Mouse (Mus musculus) C2C12 (cell line): ENCODE measurements around the gene Htra3. TPM values are rescaled to one million over a fixed set of nuclear protein-coding genes. Genes with fewer than 3 reads are reported as not detected.
A peak's percentile ranks its signal among the peaks of the same experiment; 100 is the strongest.

Experiments used
- H3K27me3 ChIP-seq: one replicate; pipeline ENCODE4 v1.6.1; 2011; ENCODE audit not compliant: control insufficient read depth, insufficient read depth, insufficient read length
- H3K36me3 ChIP-seq: one replicate; pipeline ENCODE4 v1.6.1; 2011; ENCODE audit not compliant: control insufficient read depth, insufficient read depth
- H3K4me3 ChIP-seq: one replicate; pipeline ENCODE4 v1.5.1; 2011; ENCODE audit warnings: mild to moderate bottlenecking, control low read depth; ENCODE audit not compliant: poor library complexity, insufficient read depth, severe bottlenecking
- H3K79me2 ChIP-seq: one replicate; pipeline ENCODE4 v1.6.1; 2011; ENCODE audit not compliant: control insufficient read depth, insufficient read depth
- H3K79me3 ChIP-seq: one replicate; pipeline ENCODE4 v1.6.1; 2011; ENCODE audit warnings: low read depth, control low read depth
- H3ac ChIP-seq: one replicate; pipeline ENCODE3; 2011; ENCODE audit warnings: low read depth; ENCODE audit not compliant: control insufficient read depth, insufficient read length
- CEBPB ChIP-seq: IDR thresholded peaks from one replicate; pipeline ENCODE4 v1.6.1; 2011; ENCODE audit warnings: low read depth, mild to moderate bottlenecking, control low read depth, moderate library complexity
- CTCF ChIP-seq: IDR thresholded peaks from one replicate; pipeline ENCODE4 v1.5.1; 2011; ENCODE audit not compliant: control insufficient read depth, insufficient read depth, insufficient read length
- FOSL1 ChIP-seq: IDR thresholded peaks from one replicate; pipeline ENCODE4 v1.8.0; 2011; ENCODE audit warnings: mild to moderate bottlenecking, low read length; ENCODE audit not compliant: poor library complexity, insufficient read depth, severe bottlenecking
- MAX ChIP-seq: IDR thresholded peaks from one replicate; pipeline ENCODE4 v1.6.1; 2011; ENCODE audit warnings: mild to moderate bottlenecking, control low read depth
- MYOD1 ChIP-seq: IDR thresholded peaks from one replicate; pipeline ENCODE4 v1.6.1; 2011; ENCODE audit warnings: low read depth; ENCODE audit not compliant: control insufficient read depth, insufficient read length
- MYOG ChIP-seq: IDR thresholded peaks from one replicate; pipeline ENCODE4 v1.6.1; 2011; ENCODE audit not compliant: control insufficient read depth, insufficient read length; ENCODE audit errors: extremely low read depth
- USF1 ChIP-seq: IDR thresholded peaks from one replicate; pipeline ENCODE4 v1.6.1; 2011; ENCODE audit warnings: low read depth, mild to moderate bottlenecking, control low read depth, moderate library complexity
- polyA plus RNA-seq: library from polyadenylated mRNA; unstranded; fragments of >200 nt; fragmentation: generic; extraction: Trizol; gene quantifications from one replicate; pipeline ENCODE4 v1.2.1, GENCODE M21; 2012; ENCODE audit warnings: missing spikeins

The Htra3 gene
- polyA plus RNA-seq, 1 experiment = 12.0 TPM

- TF ChIP-seq CTCF (peak; percentile 11), USF1 (no peak)
Measured at GRCm38 (mm10) chr5:35717946-35718345, 38.4 kb upstream of the Htra3 start.

GRCm38 (mm10) chr5:35717455-35717854 is 37.9 kb upstream of the Htra3 start:
- H3K79me2 ChIP-seq = no peaks in the 10 kb centered on the region
- no peaks in the 10 kb centered on the region for H3K27me3 ChIP-seq
- no peaks in the 10 kb centered on the region for H3K36me3 ChIP-seq
- TF ChIP-seq USF1 (no peak), MYOD1 (no peak), MAX (no peak), FOSL1 (no peak), MYOG (no peak), CEBPB (no peak), CTCF (no peak)
- H3K4me3 ChIP-seq = no peak overlapping the region
- no peaks in the 10 kb centered on the region for H3K79me3 ChIP-seq
- no peak overlapping the region for H3ac ChIP-seq

More at GRCm38 (mm10) chr5:35717946-35718345, 38.4 kb upstream of the Htra3 start:
- H3K4me3 ChIP-seq = no peak overlapping the region
- H3K36me3 ChIP-seq = no peaks in the 10 kb centered on the region
- no peak overlapping the region for H3ac ChIP-seq
- H3K27me3 ChIP-seq = no peaks in the 10 kb centered on the region
- H3K79me2 ChIP-seq = no peaks in the 10 kb centered on the region
- no peaks in the 10 kb centered on the region for H3K79me3 ChIP-seq

- TF ChIP-seq USF1 = peak; percentile 42
- TF ChIP-seq FOSL1 = no peak
- peak; percentile 93 for TF ChIP-seq CTCF
- no peaks in the 10 kb centered on the region for H3K79me3 ChIP-seq
Measured at GRCm38 (mm10) chr5:35713649-35714354, 34.2 kb upstream of the Htra3 start.

DNA sequence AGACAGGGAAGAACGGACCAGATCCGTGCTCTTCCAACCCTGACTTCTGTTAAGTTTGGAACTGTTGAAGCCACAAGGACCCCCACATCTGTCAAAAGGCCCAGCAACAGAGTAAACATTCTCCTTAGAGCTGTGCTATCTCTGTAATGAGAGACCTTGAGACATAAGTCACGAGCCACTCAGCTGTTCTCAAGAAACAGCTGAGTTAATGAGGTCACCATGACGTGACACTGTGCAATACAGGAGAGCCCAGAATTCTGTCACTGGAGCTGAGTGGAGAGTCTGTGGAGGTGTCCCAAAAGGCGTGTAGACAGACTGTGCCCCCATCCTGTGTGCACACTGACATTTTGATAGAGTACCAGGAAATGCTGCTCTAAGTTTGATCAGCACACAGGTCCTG is 32.9 kb upstream of the Htra3 start:
- no peak for TF ChIP-seq MYOG
- TF ChIP-seq USF1 = no peak
- TF ChIP-seq CEBPB = peak; percentile 14
- TF ChIP-seq FOSL1 = no peak
- no peak for TF ChIP-seq CTCF
- TF ChIP-seq MYOD1 = peak; percentile 49
- TF ChIP-seq MAX = no peak
- Histone ChIP-seq H3K79me2 (no peaks in the 10 kb centered on the region), H3K27me3 (no peaks in the 10 kb centered on the region), H3ac (no peak overlapping the region), H3K36me3 (no peaks in the 10 kb centered on the region), H3K4me3 (no peak overlapping the region), H3K79me3 (no peaks in the 10 kb centered on the region)

More at GRCm38 (mm10) chr5:35713649-35714354, 34.2 kb upstream of the Htra3 start:
- no peak overlapping the region for H3ac ChIP-seq
- H3K27me3 ChIP-seq = no peaks in the 10 kb centered on the region
- no peak overlapping the region for H3K4me3 ChIP-seq
- no peaks in the 10 kb centered on the region for H3K36me3 ChIP-seq
- H3K79me2 ChIP-seq = no peaks in the 10 kb centered on the region

DNA sequence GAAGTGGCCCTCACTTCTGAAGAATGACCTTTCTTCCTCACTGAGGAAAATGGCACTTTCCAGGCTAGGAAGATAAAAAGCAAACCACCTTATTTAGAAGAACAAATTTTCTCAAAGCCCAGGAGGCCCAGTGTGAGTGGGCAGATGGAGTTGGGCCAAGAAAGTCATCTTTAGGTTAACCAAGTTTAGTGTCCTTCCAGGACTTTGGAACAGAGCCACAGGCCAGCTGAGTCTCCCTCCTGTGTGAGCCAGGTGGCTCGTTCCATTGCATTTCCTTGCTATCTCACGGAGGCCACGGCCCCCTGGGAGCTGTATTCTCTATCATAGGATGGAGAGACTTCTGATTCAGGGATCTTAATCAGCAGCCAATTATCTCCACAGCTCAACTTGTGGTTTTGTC is 31.3 kb upstream of the Htra3 start:
- H3K79me2 ChIP-seq = no peaks in the 10 kb centered on the region
- no peak overlapping the region for H3ac ChIP-seq
- no peaks in the 10 kb centered on the region for H3K79me3 ChIP-seq
- no peaks in the 10 kb centered on the region for H3K36me3 ChIP-seq
- no peaks in the 10 kb centered on the region for H3K27me3 ChIP-seq
- no peak overlapping the region for H3K4me3 ChIP-seq
- peak; percentile 30 for TF ChIP-seq MYOD1
- no peak for TF ChIP-seq CTCF
- TF ChIP-seq MAX = no peak
- TF ChIP-seq CEBPB = no peak
- no peak for TF ChIP-seq MYOG

- Histone ChIP-seq H3K4me3 (no peak overlapping the region), H3K79me3 (no peaks in the 10 kb centered on the region), H3K79me2 (no peaks in the 10 kb centered on the region), H3K36me3 (no peaks in the 10 kb centered on the region), H3K27me3 (no peaks in the 10 kb centered on the region), H3ac (no peak overlapping the region)
- TF ChIP-seq MAX = peak; percentile 10
- TF ChIP-seq USF1 = peak; percentile 24
- TF ChIP-seq MYOD1 = no peak
- no peak for TF ChIP-seq CTCF
Measured at GRCm38 (mm10) chr5:35710481-35710880, 30.9 kb upstream of the Htra3 start.
